Mouse (Mus musculus) adrenal gland, postnatal 4 days (tissue): Measurements from ENCODE around the gene Prdm16. TPM values are rescaled to one million over a fixed set of nuclear protein-coding genes. Genes with fewer than 3 reads are reported as not detected.

Experiments
- DNase-seq, 2 experiments: peaks; one replicate each; pipeline ENCODE4 v3.0.0; 2021 to 2022; ENCODE audit warnings: low spot score in 2 of 2, mixed read lengths in 2 of 2
- total RNA-seq, 2 experiments: library from RNA; stranded (reverse); gene quantifications; 2 replicates each; pipeline ENCODE4 v1.2.3; 2021

Gene Prdm16
- total RNA-seq, 2 experiments from 2014 or later, result 10.3 to 17.3 TPM

DNA sequence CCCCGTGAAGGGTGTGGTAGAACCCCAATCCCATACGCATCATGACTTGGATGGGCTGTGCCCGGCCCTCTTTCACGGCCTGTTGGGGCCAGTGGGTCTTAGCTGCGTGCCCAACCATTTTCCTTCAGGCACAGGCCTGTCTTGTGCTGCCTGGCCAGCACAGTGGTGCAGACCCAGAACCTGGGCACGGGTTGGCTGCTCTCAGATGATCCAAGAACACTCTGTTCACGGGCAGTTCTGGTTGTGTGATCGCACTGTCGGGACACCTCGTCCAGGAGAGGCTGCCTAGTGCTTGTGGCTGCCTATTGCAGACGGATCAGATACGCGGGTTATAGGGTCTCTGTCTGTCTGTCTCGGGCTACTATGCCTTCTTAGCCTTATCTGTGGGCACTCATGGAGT, 154.0 kb downstream of the Prdm16 start:
- no peak for DNase-seq

DNA sequence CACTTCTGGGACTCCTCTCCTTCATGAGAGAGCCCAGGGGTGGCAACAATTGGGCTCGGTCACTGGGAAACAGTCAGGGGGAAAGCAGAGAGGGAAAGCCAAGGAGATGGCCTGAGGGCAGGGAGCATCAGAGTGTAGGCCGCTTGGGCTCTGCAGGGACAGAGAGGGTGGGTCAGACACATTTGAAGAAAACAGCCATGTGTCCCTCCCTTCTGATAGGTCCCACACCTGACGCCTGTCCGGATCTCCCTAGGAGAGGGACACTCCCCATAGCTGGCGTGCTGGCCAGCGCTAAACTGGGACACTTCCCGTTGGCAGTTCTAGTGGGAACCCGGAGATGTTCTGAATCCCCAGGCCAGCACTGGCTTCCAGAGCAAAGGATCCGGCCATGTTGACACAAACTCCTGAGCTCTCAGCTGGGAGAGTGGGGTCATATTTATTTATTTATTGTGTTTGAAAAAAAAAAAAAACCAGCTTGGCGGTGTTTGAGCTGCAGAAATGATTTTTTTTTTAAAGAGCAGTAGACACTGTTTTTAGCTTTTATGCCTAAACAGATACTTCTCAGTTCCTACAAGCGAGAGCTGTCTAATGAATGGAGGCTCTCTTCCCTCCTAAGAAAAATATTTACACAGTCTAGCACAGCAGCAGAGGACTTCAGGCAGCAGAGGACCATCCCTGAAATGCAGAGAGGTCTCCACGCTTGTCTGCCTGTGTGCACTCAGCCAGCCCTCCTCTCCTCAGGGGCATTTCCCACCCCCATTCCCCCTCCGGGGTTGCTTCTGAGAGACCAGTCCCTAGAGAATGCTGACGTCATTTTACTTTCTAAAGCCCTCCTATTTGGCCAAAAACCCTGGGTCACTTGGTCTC, 154.7 kb downstream of the Prdm16 start:
- no peak for DNase-seq

DNA sequence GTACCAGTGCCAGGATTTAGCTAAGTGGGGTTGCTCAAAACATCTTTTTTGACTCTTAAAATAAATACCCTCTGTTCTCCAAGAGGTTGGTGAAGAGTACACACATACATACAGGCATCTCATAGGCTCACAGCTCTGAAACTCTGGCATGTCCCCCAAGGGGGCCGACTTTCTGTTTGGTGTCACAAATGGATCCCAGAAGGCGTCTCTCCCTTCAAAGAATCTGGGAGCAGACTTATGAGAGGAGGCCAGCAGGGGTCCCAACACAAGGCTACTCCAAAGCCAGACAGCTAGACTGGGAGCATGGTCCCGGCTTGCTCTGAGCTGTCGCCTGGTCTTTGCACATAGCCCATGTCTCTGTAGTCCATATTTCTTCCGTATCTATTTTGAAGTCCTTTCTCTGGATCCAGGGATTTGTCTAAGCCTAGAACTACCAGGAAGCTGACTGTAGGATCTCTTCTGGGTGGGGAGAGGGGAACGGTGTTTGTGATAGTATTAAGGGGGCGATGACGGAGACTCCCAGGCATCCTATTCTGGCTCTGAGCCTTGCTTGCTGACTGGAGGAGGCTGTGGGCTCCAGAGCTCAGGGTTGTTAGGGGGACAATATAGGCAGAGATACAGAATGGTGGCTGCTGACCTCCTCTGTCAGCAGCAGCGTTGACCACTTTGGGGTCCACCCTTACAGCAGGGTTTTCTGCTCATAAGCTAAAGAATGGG, 156.0 kb downstream of the Prdm16 start:
- DNase-seq, result no peak

DNA sequence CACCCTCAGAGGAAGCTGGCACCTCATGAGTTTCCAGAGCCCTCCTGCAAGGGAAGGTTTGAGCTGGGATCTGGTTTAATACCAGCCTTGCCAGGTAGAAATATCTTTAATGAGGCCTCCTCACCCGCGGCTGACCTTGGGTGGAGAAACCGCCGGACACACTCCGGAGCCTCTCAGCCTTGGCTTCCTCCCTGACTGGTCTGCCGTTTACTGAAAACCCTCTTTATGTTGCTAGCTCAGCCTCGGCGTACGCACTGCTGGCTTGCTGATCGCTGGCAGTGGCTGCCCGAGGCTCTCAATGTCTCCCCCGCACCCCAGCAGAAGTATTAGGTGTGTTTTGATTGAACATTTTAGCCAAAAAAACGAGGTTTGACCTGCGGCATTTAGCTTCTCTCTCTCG, 156.5 kb downstream of the Prdm16 start:
- DNase-seq, result no peak

DNA sequence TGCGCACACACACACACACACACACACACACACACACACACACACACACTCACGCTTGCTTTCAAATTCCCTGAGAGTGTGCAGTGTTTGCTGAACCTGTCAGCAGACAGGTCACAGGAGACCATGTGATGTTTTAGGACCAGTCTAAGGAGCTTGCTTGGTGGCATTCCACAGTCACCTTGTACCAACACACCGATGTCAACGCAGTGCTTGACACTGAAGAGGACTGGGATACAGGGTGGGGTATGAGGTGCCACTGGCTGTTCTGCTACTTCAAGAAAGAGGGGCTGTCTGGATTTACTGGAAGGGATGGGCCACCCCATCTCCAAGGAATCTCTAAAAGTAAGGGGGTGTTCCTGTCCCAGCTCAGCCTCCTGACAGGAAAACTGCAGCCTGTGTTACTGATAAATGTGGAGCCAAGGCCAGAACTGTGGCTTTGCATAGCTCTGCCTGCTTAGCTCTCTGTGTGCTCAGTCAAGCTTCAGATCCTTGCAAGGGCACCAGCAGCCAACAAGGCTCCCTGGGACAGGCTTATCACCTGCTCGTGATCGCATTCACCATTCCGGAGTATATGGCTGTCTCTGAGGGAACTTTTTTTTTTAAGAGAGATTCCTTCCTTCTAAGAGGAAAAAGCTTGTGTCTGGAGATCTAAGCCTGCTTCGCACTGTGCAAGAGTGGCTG, 157.6 kb downstream of the Prdm16 start:
- no peak for DNase-seq

DNA sequence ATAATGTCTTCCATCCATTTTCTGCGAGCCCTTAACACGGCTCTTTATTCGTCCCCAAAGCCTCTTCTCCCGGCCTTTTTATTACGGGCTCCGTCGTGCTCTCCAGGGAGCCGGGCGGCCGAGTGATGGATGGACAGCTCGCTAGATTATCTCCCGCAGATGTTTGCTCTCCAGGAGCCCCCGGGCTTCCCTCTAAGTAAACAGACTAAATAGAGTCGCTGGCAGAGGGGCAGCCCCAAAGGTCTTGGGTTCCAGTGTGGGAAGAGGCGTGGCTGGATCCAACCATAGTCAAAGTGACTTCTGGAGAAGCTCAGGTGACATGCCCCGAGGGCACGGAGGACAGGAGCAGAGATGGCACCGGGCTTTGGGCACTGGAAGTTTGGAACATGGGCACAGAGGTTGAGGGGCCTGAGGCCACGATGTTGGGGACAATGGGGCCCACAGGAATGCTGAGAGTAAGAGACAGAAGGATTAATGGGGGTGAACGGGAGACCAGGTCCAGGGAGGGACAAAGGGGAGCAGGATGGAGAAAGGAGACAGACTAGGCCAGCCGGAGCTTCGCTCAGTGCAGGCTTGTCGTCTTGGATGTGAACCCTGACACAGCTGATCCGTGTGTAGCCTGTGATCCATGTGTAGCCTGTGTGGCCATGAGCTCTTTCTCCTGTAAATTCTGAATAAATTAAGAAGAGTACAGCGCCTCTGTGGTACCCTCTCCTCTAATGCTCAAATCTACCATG, 162.9 kb downstream of the Prdm16 start:
- DNase-seq, result no peak

DNA sequence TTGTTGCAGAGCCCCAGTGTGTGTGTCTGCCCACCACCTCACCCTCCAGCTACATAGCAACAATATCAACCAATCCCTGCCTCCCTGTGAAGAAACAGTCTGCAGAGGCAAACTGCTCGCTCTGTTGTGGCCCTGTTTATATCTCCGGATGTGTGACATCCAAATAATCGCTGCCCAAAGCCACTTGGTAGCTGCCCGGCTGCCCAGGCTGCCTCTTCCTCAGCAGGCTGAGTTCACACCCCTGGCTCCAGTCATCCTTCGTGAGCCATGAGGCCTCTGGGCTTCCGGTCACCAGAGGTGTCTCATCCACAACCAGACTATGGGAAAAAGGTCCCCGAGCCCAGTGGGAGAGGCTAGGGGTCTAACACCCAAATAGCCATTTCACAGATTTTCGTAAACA, 164.1 kb downstream of the Prdm16 start:
- DNase-seq, result no peak

DNA sequence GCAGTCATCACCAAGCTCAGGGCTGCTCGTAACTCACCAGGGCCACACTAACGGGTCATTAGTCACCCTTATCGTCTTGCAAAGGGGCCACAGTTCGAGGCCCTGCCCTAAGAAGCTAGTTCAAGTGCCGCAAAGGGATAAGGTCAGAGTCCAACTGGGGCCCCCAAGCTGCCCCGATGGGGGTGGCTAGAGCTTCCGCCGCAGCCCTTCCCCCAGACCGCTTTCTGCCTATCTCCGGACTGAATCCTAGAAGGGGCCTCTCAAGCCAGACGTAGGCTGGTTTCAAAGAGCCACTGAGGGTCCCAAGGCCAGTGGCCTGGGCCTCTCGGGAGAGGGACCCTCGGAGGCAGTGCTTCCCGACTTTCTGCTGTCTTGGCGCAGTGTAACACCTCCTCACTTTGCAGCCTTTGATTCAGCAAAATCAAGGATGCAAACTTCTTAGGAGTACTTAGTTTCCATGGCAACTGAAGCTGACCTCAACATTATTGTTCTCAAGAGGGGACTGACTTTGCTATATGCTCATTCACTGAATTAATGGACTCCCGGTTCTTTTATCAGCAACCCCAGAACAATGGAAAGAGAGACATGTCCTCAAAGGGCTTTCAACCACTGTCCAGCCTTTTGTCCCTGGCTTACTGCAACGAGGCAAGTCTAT, 165.1 kb downstream of the Prdm16 start:
- no peak for DNase-seq

DNA sequence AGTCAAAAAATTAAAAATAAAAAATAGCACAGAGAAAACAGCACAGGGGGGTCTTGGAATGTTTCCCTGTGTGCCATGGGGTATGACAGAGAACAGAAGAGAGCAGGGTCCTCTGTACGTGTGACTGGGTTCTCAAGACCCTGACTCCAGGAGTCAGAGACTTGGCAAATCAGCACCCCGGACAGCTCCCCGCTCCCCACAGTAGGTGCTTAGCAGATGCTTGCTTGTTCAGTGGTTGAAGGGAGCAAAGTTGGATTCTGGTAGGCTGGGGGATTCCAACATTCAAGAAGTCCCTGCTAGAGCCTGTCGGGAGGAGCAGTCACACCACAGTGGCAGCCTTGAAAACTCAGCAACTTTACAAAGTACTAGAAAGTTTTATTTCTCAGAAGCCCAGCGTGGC, 170.4 kb downstream of the Prdm16 start:
- DNase-seq, result no peak

DNA sequence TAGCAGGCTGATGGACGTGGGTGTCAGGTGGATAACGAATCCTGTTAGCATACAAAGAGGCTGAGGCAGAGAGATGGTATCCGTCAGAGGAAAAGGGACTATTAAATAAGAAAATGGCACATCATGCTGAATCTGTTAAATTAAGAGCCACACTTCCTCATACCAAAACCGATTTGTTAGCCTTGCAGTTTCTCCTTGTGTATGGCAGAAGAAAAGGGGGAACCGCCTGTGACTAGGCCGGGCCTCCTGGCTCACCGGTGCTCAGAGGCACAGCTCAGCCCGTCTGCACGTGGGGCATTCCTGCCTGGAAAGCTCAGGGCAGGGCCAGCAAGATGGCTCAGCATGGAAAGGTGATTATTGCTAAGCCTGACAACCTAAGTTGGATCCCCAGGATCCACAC, 171.6 kb downstream of the Prdm16 start:
- DNase-seq, result no peak

DNA sequence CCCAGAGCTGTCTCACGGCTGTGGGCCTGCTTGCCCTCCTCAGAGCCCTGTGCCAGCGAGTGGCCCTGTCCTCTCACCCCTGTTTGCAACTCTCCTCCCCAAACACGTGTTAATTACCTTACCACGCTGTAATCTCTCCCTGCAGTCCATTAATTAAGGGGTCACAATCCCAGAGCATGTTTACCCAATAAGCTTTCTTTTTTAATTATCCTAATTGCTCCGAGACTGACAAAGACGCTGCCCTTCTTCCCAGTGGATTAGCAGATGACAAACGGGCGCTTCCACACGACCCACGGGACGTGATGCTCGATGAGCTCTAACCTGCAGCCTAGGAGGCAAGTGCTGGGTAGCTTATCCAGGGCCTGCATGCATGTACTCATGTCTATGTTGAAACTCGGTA, 176.7 kb downstream of the Prdm16 start:
- no peak for DNase-seq

DNA sequence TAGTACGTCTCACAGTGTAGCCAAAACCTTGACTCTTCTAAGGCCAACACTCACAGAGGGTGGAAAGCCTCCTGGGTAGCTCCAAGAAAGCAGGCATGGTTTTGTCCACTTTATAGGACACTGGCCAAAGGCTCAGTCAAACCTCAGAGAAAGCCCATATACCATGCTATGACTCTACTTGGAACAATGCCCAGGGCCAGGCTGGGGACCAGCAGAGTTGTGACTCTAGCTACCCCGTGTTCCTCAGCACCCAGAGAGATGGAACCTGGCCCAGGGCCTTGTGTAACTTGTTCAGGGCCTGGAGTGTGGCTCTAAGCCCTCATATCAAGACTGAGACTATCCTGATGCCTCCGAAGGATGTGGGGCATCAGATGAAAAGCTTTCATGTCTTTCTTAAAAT, 178.9 kb downstream of the Prdm16 start:
- DNase-seq, result no peak

DNA sequence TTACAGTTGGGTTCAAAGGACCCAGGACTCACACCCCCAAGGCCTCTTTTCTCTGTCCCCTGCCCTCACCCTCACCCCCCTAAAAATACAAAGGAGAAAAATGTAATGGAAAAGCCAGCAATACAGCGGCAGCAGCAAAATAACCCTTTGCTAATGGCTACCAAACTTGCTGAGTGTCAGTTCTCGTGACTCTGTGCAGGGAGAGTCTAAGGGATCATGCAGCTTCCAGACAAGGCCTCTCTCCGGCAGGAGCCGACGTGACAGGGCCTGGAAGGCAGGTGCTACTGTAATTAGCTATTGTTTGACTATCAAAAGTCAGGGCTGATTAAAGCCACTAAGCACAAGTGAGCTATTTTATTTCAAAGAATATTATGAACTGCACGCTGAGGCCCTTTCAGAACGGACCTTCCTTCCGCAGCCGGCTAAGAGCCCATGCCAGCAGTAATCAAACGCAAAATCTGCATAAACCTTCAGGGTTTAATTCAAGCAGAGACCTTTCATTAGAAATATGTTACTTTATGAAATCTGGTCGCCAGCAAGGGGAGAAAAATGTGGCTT, 180.3 kb downstream of the Prdm16 start:
- DNase-seq, result no peak

DNA sequence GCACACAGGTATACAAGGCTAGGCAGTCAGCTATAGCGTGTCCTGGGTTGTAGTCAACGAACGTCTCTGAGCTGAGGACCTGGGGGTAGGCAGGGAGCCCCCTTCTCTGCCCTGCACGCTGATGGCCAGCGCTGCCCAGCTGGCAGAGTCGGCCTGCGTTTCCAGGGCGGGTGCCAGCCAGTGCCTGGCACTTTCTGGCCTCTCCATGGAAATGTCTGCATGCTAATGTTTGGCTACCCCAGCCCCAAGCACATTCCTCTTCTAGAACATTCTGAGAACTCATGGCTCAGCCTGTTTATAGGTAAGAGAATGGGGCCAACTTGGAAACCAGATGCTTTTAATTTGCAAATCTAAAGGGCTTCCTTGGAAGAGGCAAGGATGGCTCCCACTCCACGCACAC, 186.2 kb downstream of the Prdm16 start:
- DNase-seq, result no peak

DNA sequence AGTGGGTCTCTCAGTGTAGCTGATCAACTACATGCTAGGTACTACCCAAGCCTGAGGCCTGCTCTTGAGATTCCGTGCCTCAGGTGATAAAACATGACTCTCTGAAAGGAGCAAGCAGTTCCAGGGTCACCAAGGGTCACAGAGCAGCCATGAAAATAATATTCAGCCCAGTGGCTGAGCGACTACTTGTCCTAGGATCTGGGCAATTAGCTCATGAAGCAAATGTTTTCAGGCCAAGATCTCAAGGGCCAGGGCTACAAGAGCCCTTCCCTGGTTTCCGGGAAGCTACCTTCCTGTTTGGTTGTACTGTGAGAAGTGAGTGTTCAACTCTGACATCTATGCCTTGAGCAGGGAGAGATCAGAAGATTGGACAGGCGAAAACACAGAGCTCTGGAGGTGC, 186.6 kb downstream of the Prdm16 start:
- DNase-seq, result no peak

DNA sequence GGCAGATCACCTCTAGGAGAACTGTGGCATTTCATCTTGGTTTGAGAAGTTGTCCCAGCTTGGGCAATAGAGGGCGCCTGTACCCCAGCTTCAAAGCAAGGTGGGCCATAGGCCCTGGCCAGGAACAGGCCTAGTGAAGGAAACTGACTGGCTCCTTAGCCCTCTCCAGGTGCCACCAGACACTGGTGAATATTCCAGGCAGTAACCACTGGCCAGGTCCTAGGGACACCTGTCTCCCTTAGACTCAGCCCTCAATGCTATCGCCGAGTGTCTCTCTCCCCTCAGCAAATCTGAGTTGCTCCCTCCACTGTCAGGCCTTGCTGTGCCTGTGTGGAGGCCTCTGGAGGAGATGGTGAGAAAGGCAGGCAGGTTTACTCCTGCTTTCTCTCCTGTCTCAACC, 187.3 kb downstream of the Prdm16 start:
- no peak for DNase-seq

DNA sequence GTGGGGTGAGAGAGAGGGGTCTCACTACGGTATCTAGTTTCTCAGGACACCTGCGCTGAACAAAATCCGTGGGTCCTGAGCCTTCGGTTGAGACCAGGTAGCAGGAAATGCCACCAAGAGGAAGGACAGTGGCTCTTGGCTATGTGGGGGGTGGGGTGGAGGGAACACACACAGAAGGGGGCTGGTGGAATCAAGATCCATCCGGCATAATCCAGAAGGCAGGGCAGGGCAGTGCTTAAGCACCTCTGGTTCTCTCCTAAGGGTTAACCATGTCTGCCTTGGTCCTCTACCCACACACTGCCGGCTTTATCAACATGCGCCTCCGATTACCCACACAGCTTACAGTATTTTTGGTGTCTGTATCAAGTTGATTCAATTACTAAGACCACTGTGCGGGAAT, 191.0 kb downstream of the Prdm16 start:
- no peak for DNase-seq

DNA sequence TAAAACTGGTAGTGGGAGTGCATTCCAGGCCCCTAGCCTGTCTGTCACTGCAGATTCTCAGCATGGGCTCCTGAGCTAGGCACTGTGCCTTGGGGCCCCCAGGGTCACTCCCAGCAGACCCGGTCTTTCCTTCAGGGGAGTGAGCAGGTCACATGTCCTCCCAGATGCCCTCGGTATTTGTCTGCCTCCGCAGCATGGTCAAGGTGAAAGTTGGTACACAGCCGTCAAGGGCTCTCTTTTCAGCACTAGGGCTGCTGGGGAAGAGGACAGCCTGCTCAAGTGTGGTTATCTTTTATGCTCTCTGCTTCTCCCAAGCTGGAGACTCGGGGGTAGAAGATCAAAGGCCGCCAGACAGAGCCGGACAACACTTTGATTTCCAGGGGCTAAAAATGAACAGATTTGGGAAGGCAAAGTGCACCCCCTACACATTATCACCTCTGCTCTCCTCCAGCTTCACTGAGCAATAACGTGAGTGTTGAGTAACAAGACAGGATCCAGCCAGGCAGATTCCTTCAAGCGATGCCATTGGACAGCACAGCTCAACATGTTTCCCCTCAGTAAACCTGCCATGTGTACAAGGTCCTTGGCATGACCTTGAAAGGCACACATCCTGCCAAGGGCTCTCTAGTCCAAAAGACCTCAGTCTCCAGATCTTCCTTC, 193.9 kb downstream of the Prdm16 start:
- no peak for DNase-seq

DNA sequence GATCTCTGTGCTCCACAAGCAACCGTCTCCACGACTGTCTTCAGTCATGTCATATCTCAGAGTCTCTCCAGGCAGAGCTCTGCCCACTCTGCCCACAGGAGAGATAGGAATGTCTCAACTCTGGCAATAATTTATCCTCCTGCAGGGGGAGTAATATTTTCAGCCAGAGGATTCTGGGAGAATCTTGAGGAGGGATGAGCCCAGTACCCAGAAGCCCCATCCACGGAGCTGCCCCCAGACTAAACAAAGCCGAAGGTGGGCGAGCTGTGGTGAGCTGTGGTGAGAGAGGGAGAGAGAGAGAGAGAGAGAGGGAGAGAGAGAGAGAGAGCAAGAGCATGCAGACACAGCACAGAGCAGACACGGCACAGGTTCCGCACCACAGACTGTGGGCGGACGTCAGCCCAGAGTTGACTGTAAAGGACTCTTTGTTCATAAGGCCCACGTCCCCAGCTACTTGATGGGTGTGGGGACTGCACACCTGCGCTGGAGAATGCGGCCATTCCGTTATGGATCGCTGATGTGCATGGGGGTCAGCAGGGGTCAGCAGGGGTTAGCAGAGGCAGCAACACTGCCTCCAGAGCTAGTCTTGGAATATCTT, 197.1 kb downstream of the Prdm16 start:
- no peak for DNase-seq

DNA sequence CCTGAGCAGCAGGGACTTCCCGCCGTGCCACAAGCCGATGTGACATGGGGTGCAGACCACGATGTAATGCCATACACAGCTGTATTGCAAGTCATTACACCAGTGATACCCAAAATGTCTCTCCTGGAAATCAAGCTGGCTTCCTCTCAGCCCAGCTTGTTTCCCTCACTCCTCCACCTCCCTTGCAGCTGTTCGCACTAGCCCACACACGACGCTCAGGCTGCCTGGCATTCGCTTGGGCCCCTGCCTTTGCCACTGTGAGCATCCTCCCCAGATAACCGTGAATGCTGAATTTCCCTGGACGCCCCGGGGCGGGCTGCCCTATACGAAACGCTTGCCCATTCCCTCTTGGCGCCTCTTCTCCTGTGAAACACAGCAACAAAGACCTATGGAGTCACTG, 198.1 kb downstream of the Prdm16 start:
- no peak for DNase-seq
